8 mouse cellular contexts compared by ENCODE assay signal in the genomic region with DNA sequence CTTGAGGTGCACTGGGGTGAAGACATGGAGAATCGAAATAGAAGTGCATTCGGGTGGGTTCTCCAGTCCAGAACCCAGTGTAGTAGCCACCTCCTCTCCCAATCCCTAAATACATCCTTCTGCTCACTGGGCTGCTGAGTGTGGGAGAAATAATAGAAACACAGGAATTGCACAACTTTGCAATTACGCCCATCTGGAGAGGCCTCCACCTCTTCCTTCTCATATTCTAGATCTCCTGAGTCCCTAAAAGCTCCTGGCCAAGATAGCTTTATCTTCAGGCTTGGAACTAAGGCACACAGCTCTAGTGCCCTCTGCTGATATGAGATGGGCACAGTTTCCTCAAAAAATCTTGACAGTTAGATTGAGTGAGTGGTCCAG. TPM values are rescaled to one million over a fixed set of nuclear protein-coding genes. Genes with fewer than 3 reads are reported as not detected.
A peak's percentile ranks its signal among the peaks of the same experiment; 100 is the strongest.
DNase-seq lines count a peak whose midpoint lies in the region; ATAC-seq and TF ChIP-seq lines count a peak whose summit lies in the region.

No protein-coding gene starts in this region.

- DNase-seq in kidney, adult 11 months: no peak
- DNase-seq in lung, adult 18-20 months: peak; percentile 7 to 43
- peak; percentile 9 for DNase-seq in splenic B cell, adult 2 months (ENCODE audit: low read depth, low spot score)
- no peak for DNase-seq in cerebellum, postnatal 4 days (ENCODE audit: low spot score in 2 of 2)
- no peak for DNase-seq in testis, postnatal 14 days (ENCODE audit: low spot score)

- H3K4me3 ChIP-seq in kidney, embryonic 14.5 days (ENCODE audit: low read length): no peak overlapping the region
- H3K4me3 ChIP-seq in cortical plate, adult 2 months (ENCODE audit: insufficient read depth, low read length): no peak overlapping the region
- peak overlapping the region; percentile 86; the same call in 1 of the 2 replicates for H3K4me3 ChIP-seq in heart, embryonic 16.5 days (ENCODE audit: low read length)

- TF ChIP-seq POLR2A in cortical plate, adult 2 months (IDR thresholded peaks at IDR 0.05; ENCODE audit: extremely low read depth, insufficient read depth, low read length): no peak

- H3K27ac ChIP-seq in kidney, embryonic 14.5 days (ENCODE audit: low read depth, low read length): no peak overlapping the region
- no peak overlapping the region for H3K27ac ChIP-seq in cortical plate, adult 2 months (ENCODE audit: insufficient read depth, low read length)
- peak overlapping the region; percentile 87; the same call in 1 of the 2 replicates for H3K27ac ChIP-seq in heart, embryonic 16.5 days (ENCODE audit: low read length)

- H3K4me2 ChIP-seq in kidney, embryonic 14.5 days (replicated peaks; ENCODE audit: low read depth, low read length): peak overlapping the region; percentile 88; the same call in 1 of the 2 replicates
- peak overlapping the region; percentile 75 for H3K4me2 ChIP-seq in heart, embryonic 16.5 days (ENCODE audit: low read depth, low read length)

- peak; percentile 72 for TF ChIP-seq CTCF in cortical plate, adult 2 months (IDR thresholded peaks at IDR 0.05; ENCODE audit: extremely low read depth, insufficient read depth, low read length)

- no peaks in the 10 kb centered on the region for H3K36me3 ChIP-seq in kidney, embryonic 14.5 days (ENCODE audit: control insufficient read depth, insufficient read depth, low read length)
- H3K36me3 ChIP-seq in heart, embryonic 16.5 days (ENCODE audit: control insufficient read depth, insufficient read depth): no peaks in the 10 kb centered on the region
- H3K36me3 ChIP-seq in splenic B cell, adult 2 months (ENCODE audit: control insufficient read depth, insufficient read depth, low read length, poor library complexity, severe bottlenecking): no peaks in the 10 kb centered on the region

- peaks cover 22% of the 10 kb centered on the region for H3K4me1 ChIP-seq in kidney, embryonic 14.5 days (ENCODE audit: control insufficient read depth, insufficient read depth, low read length)
- no peaks in the 10 kb centered on the region; the same call in 1 of the 2 replicates for H3K4me1 ChIP-seq in cortical plate, adult 2 months (ENCODE audit: control insufficient read depth, insufficient read depth, low read length)
- peaks cover 36% of the 10 kb centered on the region for H3K4me1 ChIP-seq in heart, embryonic 16.5 days (ENCODE audit: control insufficient read depth, insufficient read depth, low read length)

- no peak overlapping the region for H3K9ac ChIP-seq in kidney, embryonic 14.5 days (ENCODE audit: low read depth, low read length)
- H3K9ac ChIP-seq in heart, embryonic 16.5 days (ENCODE audit: low read length): no peak overlapping the region

- WGBS in kidney, embryonic 14.5 days: 46% methylated on average over 3 of the region's 3 CpGs
- WGBS in heart, embryonic 16.5 days: 35% methylated on average over 3 of the region's 3 CpGs

- no peaks in the 10 kb centered on the region for H3K9me3 ChIP-seq in kidney, embryonic 14.5 days (ENCODE audit: control insufficient read depth, low read length)
- H3K9me3 ChIP-seq in heart, embryonic 16.5 days (replicated peaks; ENCODE audit: control insufficient read depth, low read length): no peaks in the 10 kb centered on the region

- ATAC-seq in kidney, embryonic 14.5 days (ENCODE audit: low FRiP score, low TSS enrichment): no peak
- no peak for ATAC-seq in heart, embryonic 16.5 days (replicated peaks; ENCODE audit: extremely low read depth, insufficient read depth, low FRiP score)

- no peaks in the 10 kb centered on the region for H3K27me3 ChIP-seq in kidney, embryonic 14.5 days (ENCODE audit: control insufficient read depth, insufficient read depth, low read length)
- H3K27me3 ChIP-seq in heart, embryonic 16.5 days (ENCODE audit: control insufficient read depth, insufficient read depth, low read length): no peaks in the 10 kb centered on the region
- H3K27me3 ChIP-seq in splenic B cell, adult 2 months (ENCODE audit: control insufficient read depth, insufficient read depth, low read length, poor library complexity, severe bottlenecking): no peaks in the 10 kb centered on the region; the same call in 1 of the 2 replicates

RNA-seq across cellular contexts. Expression of a gene that starts 0.9 kb away (rescaled TPM):
- 11.1 and 14.2 TPM in 2 replicates for polyA plus RNA-seq in kidney, embryonic 14.5 days (2014; fragmentation: Nextera tagmentation; extraction: Ambion mirVana)
- polyA plus RNA-seq in cortical plate, adult 2 months (2012; rRNA removed): 2.9 and 3.1 TPM in 2 replicates
- 7.6 and 10.2 TPM in 2 replicates for polyA plus RNA-seq in heart, embryonic 16.5 days (2015; fragmentation: Nextera tagmentation; extraction: Ambion mirVana)

Comparison
In these comparisons a context has a peak if more than half of its experiments do, and no peak if none do; other contexts are left out.
1. DNase-seq: peak in lung, adult 18-20 months (2 of 2) and splenic B cell, adult 2 months (single experiment); none in kidney, adult 11 months (single experiment), cerebellum, postnatal 4 days (0 of 2) and testis, postnatal 14 days (single experiment).